Comparison of ENCODE assay signal across 16 mouse cellular contexts in genomic region chr11:117422713-117423112, GRCm38 (mm10).
DNase-seq lines count a peak whose midpoint lies in the region; ATAC-seq and TF ChIP-seq lines count a peak whose summit lies in the region.
"Had no signal": no experiment of that assay in that cellular context is flagged by ENCODE, and none has a peak within 500 bp of the region (broad histone marks: within the 10 kb centered on the region; RNA-seq: fewer than 3 reads in every experiment).

No protein-coding gene starts in this region.

- no peak overlapping the region for H3K9ac ChIP-seq in liver, embryonic 14.5 days (replicated peaks)
- H3K9ac ChIP-seq: intestine, embryonic 15.5 days; neural tube, embryonic 12.5 days had no signal

- no peaks in the 10 kb centered on the region for H3K4me1 ChIP-seq in liver, embryonic 14.5 days (replicated peaks; ENCODE audit: control insufficient read depth in 2 of 2, insufficient read depth in 2 of 2, low read length in 1 of 2)

- no peaks in the 10 kb centered on the region for H3K9me3 ChIP-seq in liver, embryonic 14.5 days (ENCODE audit: control insufficient read depth, low read length)
- H3K9me3 ChIP-seq: intestine, embryonic 15.5 days; neural tube, embryonic 12.5 days had no signal

- ATAC-seq in liver, embryonic 14.5 days (ENCODE audit: insufficient read depth): no peak
- ATAC-seq: intestine, embryonic 15.5 days; midbrain, embryonic 16.5 days had no signal

- peak; percentile 40; the same call in 1 of the 2 replicates for TF ChIP-seq CTCF in gastrocnemius, adult 2 months (IDR thresholded peaks at IDR 0.05)
- TF ChIP-seq CTCF in liver, embryonic 14.5 days (IDR thresholded peaks at IDR 0.05; ENCODE audit: low read depth): peak; percentile 52

- no peak overlapping the region for H3K4me2 ChIP-seq in liver, embryonic 14.5 days (ENCODE audit: low read depth)
- H3K4me2 ChIP-seq: intestine, embryonic 15.5 days; neural tube, embryonic 12.5 days had no signal

- 60% methylated on average over 6 of the region's 6 CpGs for WGBS in liver, embryonic 14.5 days (ENCODE audit: insufficient replicate concordance)

- H3K27me3 ChIP-seq in liver, embryonic 14.5 days (ENCODE audit: control insufficient read depth, insufficient read depth, low read length): no peaks in the 10 kb centered on the region
- H3K27me3 ChIP-seq: intestine, embryonic 15.5 days had no signal

- TF ChIP-seq EP300 in liver, embryonic 14.5 days (IDR thresholded peaks at IDR 0.05; ENCODE audit: low read depth): no peak

- no peak overlapping the region for H3K27ac ChIP-seq in gastrocnemius, adult 2 months
- no peak overlapping the region for H3K27ac ChIP-seq in liver, embryonic 14.5 days
- H3K27ac ChIP-seq: embryonic facial prominence, embryonic 10.5 days; intestine, embryonic 15.5 days; macrophage; neural tube, embryonic 12.5 days had no signal

- intact Hi-C loops in gastrocnemius, adult 2 months (cut with DNase I): no loop called here

- no peak overlapping the region for H3K4me3 ChIP-seq in gastrocnemius, adult 2 months
- no peak overlapping the region for H3K4me3 ChIP-seq in liver, embryonic 14.5 days (ENCODE audit: insufficient read depth in 1 of 2, low read depth in 2 of 2, low read length in 2 of 2)
- H3K4me3 ChIP-seq: embryonic facial prominence, embryonic 10.5 days; intestine, embryonic 15.5 days; neural tube, embryonic 12.5 days had no signal

- no peaks in the 10 kb centered on the region for H3K36me3 ChIP-seq in liver, embryonic 14.5 days (replicated peaks; ENCODE audit: control insufficient read depth, insufficient read depth, low read depth)
- H3K36me3 ChIP-seq: embryonic facial prominence, embryonic 10.5 days; intestine, embryonic 15.5 days; neural tube, embryonic 12.5 days had no signal

- no peak for DNase-seq in gastrocnemius, adult 2 months
- DNase-seq in gastrocnemius, adult 18-20 months (ENCODE audit: low spot score): no peak
- no peak for DNase-seq in liver, embryonic 14.5 days (ENCODE audit: low read depth in 3 of 3, low spot score in 3 of 3)
- DNase-seq in liver: no peak
- DNase-seq in 416B (ENCODE audit: low read depth): peak; percentile 19
- DNase-seq in MEL-GATA-1-ER (ENCODE audit: extremely low read depth, low read depth): peak; percentile 21
- DNase-seq in urinary bladder, adult 2 months (ENCODE audit: low spot score): no peak
- DNase-seq in heart, adult 18-20 months: no peak
- DNase-seq: adrenal gland, postnatal 14 days; cerebellum, postnatal 25 days; kidney, postnatal 4 days had no signal

Comparison
In these comparisons a context has a peak if more than half of its experiments do, and no peak if none do; other contexts are left out.
1. DNase-seq: peak in 416B (single experiment) and MEL-GATA-1-ER (single experiment); none in gastrocnemius, adult 2 months (single experiment), gastrocnemius, adult 18-20 months (single experiment), liver, embryonic 14.5 days (0 of 3), liver (single experiment), urinary bladder, adult 2 months (single experiment) and heart, adult 18-20 months (0 of 2).